8 mouse cellular contexts compared by ENCODE assay signal in the genomic region with DNA sequence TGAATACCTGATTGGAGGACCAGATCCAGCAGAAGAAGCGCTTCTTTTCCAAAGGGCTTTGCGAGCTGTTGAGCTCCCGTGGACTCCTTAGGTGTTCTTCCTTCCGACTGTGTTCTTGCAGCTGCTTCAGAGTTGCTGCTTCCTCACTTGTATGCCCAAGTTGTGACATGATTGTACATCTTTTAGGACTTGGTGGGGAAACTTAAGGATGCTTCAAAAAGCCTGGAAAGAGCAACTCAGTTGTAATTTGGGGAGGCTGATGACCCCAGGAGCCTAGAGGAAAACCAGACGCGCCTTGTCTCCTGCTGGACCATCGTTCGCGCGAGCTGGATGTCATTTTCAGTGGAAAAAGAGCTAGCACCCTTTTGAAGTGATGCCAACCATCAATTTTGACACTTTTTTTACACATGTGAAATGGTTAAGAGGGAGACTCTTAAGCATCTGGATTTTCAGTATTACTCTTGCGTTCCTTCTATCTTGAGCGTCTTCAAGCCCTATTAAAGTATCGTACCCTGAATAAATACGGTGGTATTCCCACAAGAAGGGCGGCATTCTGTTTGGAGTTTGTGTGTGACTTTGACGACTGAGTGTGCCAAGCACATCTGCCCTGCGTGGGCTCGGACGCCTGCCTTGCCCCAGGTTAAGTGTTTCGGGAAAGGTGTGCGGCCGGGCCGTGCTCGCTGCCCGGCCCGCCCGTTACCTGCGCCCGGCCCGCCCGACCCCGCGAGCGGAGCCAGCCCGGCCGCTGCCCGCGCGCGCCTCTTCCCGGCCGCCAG. TPM values are rescaled to one million over a fixed set of nuclear protein-coding genes. Genes with fewer than 3 reads are reported as not detected.
DNase-seq lines count a peak whose midpoint lies in the region; ATAC-seq and TF ChIP-seq lines count a peak whose summit lies in the region.

No protein-coding gene starts in this region.

- 0 out of 2 replicates have a peak, but pooled peaks cover 4% of the 10 kb centered on the region for H3K4me1 ChIP-seq in kidney, postnatal 0 days (replicated peaks; ENCODE audit: insufficient read depth, low read length)
- H3K4me1 ChIP-seq in brown adipose tissue, adult 24 weeks (ENCODE audit: control insufficient read depth, insufficient read depth, insufficient read length, low read length) = peaks cover 8% of the 10 kb centered on the region

- H3K9ac ChIP-seq in kidney, postnatal 0 days (ENCODE audit: low read depth, low read length) = peak overlapping the region; percentile 97

- TF ChIP-seq CTCF in kidney, postnatal 0 days (IDR thresholded peaks at IDR 0.05; ENCODE audit: low read depth) = no peak

- DNase-seq in kidney, postnatal 0 days (ENCODE audit: low spot score) = no peak
- DNase-seq in kidney, postnatal 36 days = no peak
- DNase-seq in induced T-regulatory cell, adult 2 months (ENCODE audit: low read depth) = peak; percentile 35
- DNase-seq in neural tube, embryonic 10.5 days (ENCODE audit: extremely low spot score, low spot score) = peak; percentile 52
- DNase-seq in thymus, postnatal 10 days (ENCODE audit: low spot score in 2 of 2) = no peak
- no peak for DNase-seq in layer of hippocampus, adult 11-12 months (ENCODE audit: low spot score)

- ATAC-seq in kidney, postnatal 0 days (replicated peaks; ENCODE audit: low FRiP score, low read depth) = no peak
- no peak for ATAC-seq in erythroid progenitor cell, adult 5-6 weeks (replicated peaks; ENCODE audit: low FRiP score, poor library complexity, severe bottlenecking)

- H3K27me3 ChIP-seq in kidney, postnatal 0 days (ENCODE audit: insufficient read depth, low read length) = peaks cover 5% of the 10 kb centered on the region; the same call in 1 of the 2 replicates

- no peaks in the 10 kb centered on the region for H3K36me3 ChIP-seq in kidney, postnatal 0 days (ENCODE audit: insufficient read depth, low read length)

- H3K4me3 ChIP-seq in kidney, postnatal 0 days (replicated peaks; ENCODE audit: low read depth, low read length) = peak overlapping the region; percentile 94
- H3K4me3 ChIP-seq in brown adipose tissue, adult 24 weeks (ENCODE audit: insufficient read depth, low read depth, low read length) = peak overlapping the region; percentile 80

- H3K9me3 ChIP-seq in kidney, postnatal 0 days (replicated peaks; ENCODE audit: low read length) = no peaks in the 10 kb centered on the region

- peak overlapping the region; percentile 96 for H3K27ac ChIP-seq in kidney, postnatal 0 days
- H3K27ac ChIP-seq in brown adipose tissue, adult 24 weeks (replicated peaks; ENCODE audit: low read depth, low read length) = peak overlapping the region; percentile 86

- WGBS in kidney, postnatal 0 days = 17% methylated on average over 42 of the region's 42 CpGs

- peak overlapping the region; percentile 90 for H3K4me2 ChIP-seq in kidney, postnatal 0 days (ENCODE audit: low read length)

RNA-seq across cellular contexts. Expression of gene Bmi1, which starts 0.9 kb away (rescaled TPM):
- 29.0 and 29.2 TPM in 2 replicates for polyA plus RNA-seq in kidney, postnatal 0 days (2015; fragmentation: Nextera tagmentation; extraction: Ambion mirVana)
- 26.7 and 42.4 TPM in 2 replicates for polyA plus RNA-seq in brown adipose tissue, adult 24 weeks (2012; ENCODE audit: insufficient read depth, insufficient read length, missing spikeins)
- total RNA-seq in erythroid progenitor cell, adult 5-6 weeks (2015; ENCODE audit: low replicate concordance) = 2.1 and 12.6 TPM in 2 replicates
- 9.8 and 13.6 TPM in 2 replicates for total RNA-seq in erythroid progenitor cell, adult 5-6 weeks (2017; ENCODE audit: low replicate concordance)

RNA-seq across cellular contexts. Expression of gene Commd3, which starts 3.7 kb away (rescaled TPM):
- 281 and 292 TPM in 2 replicates for polyA plus RNA-seq in kidney, postnatal 0 days (2015; fragmentation: Nextera tagmentation; extraction: Ambion mirVana)
- 194 and 268 TPM in 2 replicates for polyA plus RNA-seq in brown adipose tissue, adult 24 weeks (2012; ENCODE audit: insufficient read depth, insufficient read length, missing spikeins)
- total RNA-seq in erythroid progenitor cell, adult 5-6 weeks (2015; ENCODE audit: low replicate concordance) = 54.1 and 73.2 TPM in 2 replicates
- total RNA-seq in erythroid progenitor cell, adult 5-6 weeks (2017; ENCODE audit: low replicate concordance) = 25.3 and 44.7 TPM in 2 replicates

RNA-seq across cellular contexts. Expression of gene Spag6, which starts 18.0 kb away (rescaled TPM):
- polyA plus RNA-seq in kidney, postnatal 0 days (2015; fragmentation: Nextera tagmentation; extraction: Ambion mirVana) = 0.15 and 0.18 TPM in 2 replicates
- polyA plus RNA-seq in brown adipose tissue, adult 24 weeks (2012; ENCODE audit: insufficient read depth, insufficient read length, missing spikeins) = not detected in 2 replicates
- total RNA-seq in erythroid progenitor cell, adult 5-6 weeks (2015; ENCODE audit: low replicate concordance) = not detected in 2 replicates
- not detected in 2 replicates for total RNA-seq in erythroid progenitor cell, adult 5-6 weeks (2017; ENCODE audit: low replicate concordance)

Comparison
In these comparisons a context has a peak if more than half of its experiments do, and no peak if none do; other contexts are left out.
1. DNase-seq: peak in induced T-regulatory cell, adult 2 months (single experiment) and neural tube, embryonic 10.5 days (single experiment); none in kidney, postnatal 0 days (single experiment), kidney, postnatal 36 days (0 of 2), thymus, postnatal 10 days (0 of 2) and layer of hippocampus, adult 11-12 months (single experiment).